Mouse (Mus musculus) spleen, adult 2 months (tissue): ENCODE data around the gene Cdx2.

ENCODE experiments used
- CTCF ChIP-seq: fragments of 200-500 bp; IDR thresholded peaks from 2 replicates; pipeline ENCODE4 v1.5.1; 2011; ENCODE audit warnings: mild to moderate bottlenecking, inconsistent platforms; ENCODE audit not compliant: insufficient read depth, insufficient read length, insufficient replicate concordance; ENCODE audit errors: extremely low read depth
- POLR2A ChIP-seq: fragments of 200-500 bp; IDR thresholded peaks from 2 replicates; pipeline ENCODE4 v1.6.1; 2011; ENCODE audit warnings: low read depth, low read length, inconsistent platforms

DNA sequence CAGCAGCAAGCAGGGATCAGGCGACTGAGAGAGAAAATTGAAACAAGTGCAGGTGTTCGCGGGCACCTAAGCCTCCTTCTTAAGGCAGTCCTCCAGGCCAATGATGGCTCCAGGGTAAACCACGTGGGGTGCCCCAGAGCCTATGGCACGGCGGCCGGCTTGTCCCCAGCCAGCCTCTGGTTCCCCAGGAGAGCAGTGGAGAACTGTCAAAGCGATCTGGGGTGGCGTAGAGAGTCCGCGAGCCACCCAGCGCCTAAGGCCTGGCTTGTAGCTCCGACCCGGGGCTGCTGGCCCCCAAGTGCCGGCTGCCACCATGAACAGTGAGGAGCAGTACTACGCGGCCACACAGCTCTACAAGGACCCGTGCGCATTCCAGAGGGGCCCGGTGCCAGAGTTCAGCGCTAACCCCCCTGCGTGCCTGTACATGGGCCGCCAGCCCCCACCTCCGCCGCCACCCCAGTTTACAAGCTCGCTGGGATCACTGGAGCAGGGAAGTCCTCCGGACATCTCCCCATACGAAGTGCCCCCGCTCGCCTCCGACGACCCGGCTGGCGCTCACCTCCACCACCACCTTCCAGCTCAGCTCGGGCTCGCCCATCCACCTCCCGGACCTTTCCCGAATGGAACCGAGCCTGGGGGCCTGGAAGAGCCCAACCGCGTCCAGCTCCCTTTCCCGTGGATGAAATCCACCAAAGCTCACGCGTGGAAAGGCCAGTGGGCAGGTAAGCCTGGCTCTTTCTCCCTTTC, 37.0 kb downstream of the Cdx2 start, which contains the start of gene Pdx1:
- TF ChIP-seq POLR2A (no peak), CTCF (no peak)
